Mouse (Mus musculus) erythroblast, embryonic 14.5 days (primary cell): Measurements from ENCODE around the gene Fjx1. TPM values are rescaled to one million over a fixed set of nuclear protein-coding genes. Genes with fewer than 3 reads are reported as not detected.

Experiments
- H3K27me3 ChIP-seq: 2 replicates; pipeline ENCODE4 v1.6.1; 2012; ENCODE audit warnings: inconsistent platforms; ENCODE audit not compliant: control insufficient read depth
- H3K36me3 ChIP-seq: 2 replicates; pipeline ENCODE4 v1.6.1; 2012; ENCODE audit warnings: mild to moderate bottlenecking, inconsistent platforms; ENCODE audit not compliant: control insufficient read depth
- H3K4me1 ChIP-seq: 2 replicates; pipeline ENCODE4 v1.6.1; 2012; ENCODE audit warnings: inconsistent platforms; ENCODE audit not compliant: control insufficient read depth
- H3K4me3 ChIP-seq: replicated peaks from 2 replicates; pipeline ENCODE3; 2012; ENCODE audit warnings: moderate library complexity, mild to moderate bottlenecking, inconsistent platforms
- H3K9me3 ChIP-seq: 2 replicates; pipeline ENCODE4 v1.6.1; 2012; ENCODE audit warnings: low read length, inconsistent platforms, mixed read lengths; ENCODE audit not compliant: control insufficient read depth
- GATA1 ChIP-seq: IDR thresholded peaks from 2 replicates; pipeline ENCODE4 v1.6.1; 2012; ENCODE audit warnings: low read length, inconsistent platforms, mixed read lengths
- TAL1 ChIP-seq: IDR thresholded peaks from 3 replicates; pipeline ENCODE4 v1.6.1; 2012; ENCODE audit warnings: low read length, inconsistent platforms, mixed read lengths
- polyA plus RNA-seq: library from polyadenylated mRNA; stranded (reverse); fragments of >175 nt; gene quantifications from 2 replicates; pipeline ENCODE4 v1.2.3, GENCODE M21; 2012

The Fjx1 gene
- polyA plus RNA-seq, 1 experiment, result not detected

DNA sequence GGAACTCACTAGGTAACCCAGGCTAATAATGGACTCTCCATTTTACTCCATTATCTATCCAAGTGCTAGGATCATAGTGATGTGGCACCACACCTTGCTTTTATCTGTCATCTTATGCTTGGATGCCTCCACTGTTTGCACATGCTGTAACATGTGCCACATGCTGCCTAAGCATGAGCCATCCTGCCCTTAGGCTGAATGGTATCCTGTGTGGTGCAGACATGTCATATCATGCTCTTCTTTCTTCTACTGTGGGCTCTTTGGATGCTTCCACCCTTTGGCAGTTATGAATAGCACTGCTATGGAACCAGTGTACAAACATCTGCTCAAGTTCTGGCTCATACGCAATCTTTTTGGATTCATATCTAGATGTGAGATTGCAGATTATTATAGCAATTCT, 18.4 kb downstream of the Fjx1 start:
- Histone ChIP-seq H3K36me3 (no peaks in the 10 kb centered on the region), H3K4me3 (no peak overlapping the region), H3K27me3 (no peaks in the 10 kb centered on the region), H3K9me3 (no peaks in the 10 kb centered on the region), H3K4me1 (no peaks in the 10 kb centered on the region)
- TF ChIP-seq TAL1 (no peak), GATA1 (no peak)

DNA sequence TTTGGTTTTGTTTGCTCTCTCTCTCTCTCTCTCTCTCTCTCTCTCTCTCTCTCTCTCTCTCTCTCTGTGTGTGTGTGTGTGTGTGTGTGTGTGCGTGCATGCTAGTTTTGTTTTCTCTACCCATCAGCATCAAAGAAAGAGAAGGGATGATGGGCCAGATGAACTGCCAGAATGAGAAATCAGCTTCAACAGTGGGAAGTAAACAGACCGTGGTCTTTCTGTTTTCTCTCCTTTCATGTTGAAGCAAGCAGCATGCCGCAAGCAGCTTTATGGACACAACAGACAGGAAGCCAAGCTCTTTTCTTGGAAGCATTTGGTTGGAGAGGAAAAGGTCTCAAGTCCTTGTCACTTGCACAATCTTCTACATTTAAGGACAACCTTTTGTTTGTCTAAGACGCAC, 21.2 kb downstream of the Fjx1 start:
- no peak overlapping the region for H3K4me3 ChIP-seq
- no peak for TF ChIP-seq TAL1
- TF ChIP-seq GATA1, result no peak

DNA sequence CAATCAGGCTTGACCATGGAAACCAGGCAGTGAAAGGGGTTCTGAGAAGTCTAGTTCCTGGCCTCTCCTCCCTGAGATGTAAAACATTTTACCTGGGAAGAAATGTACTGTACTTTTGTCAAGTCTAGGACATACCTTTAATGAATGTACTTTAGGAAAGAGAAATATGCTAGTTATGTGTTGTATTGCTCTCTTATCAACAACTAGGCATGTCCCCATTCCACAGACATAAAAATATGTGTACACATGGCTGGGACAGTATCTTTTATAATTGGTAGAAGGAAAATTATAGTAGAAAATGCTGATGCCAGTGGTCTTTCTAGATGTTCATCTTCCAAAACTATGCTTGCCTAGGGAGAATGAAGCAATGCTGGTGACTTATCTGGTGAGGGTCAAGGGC, 24.3 kb downstream of the Fjx1 start:
- Histone ChIP-seq H3K4me1 (no peaks in the 10 kb centered on the region), H3K27me3 (no peaks in the 10 kb centered on the region), H3K4me3 (no peak overlapping the region), H3K9me3 (no peaks in the 10 kb centered on the region), H3K36me3 (no peaks in the 10 kb centered on the region)
- no peak for TF ChIP-seq TAL1
- no peak for TF ChIP-seq GATA1

More for the DNA sequence above, 21.2 kb downstream of the Fjx1 start:
- Histone ChIP-seq H3K9me3 (no peaks in the 10 kb centered on the region), H3K36me3 (no peaks in the 10 kb centered on the region), H3K27me3 (no peaks in the 10 kb centered on the region), H3K4me1 (no peaks in the 10 kb centered on the region)

DNA sequence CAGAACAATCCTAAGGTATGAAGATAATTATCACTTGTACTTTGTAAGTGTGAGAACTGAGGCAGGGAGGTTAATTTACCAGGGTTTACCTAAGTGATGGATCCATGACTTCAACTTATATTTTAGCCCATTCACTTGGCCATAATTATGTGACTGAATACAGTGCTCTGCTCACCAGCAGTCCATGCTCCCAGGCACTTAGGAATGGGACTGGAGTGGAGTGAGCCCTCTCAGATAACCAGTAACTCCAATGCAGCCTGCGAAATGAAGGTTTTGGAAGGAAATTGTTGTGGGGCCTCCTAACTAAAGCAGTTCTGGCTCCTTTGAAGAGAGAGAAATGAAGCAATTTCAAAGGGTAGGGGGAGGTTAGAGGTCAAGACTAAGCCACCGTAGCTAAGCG, 25.9 kb downstream of the Fjx1 start:
- Histone ChIP-seq H3K36me3 (no peaks in the 10 kb centered on the region), H3K4me1 (no peaks in the 10 kb centered on the region), H3K27me3 (no peaks in the 10 kb centered on the region), H3K4me3 (no peak overlapping the region), H3K9me3 (no peaks in the 10 kb centered on the region)
- TF ChIP-seq TAL1 (no peak), GATA1 (no peak)

DNA sequence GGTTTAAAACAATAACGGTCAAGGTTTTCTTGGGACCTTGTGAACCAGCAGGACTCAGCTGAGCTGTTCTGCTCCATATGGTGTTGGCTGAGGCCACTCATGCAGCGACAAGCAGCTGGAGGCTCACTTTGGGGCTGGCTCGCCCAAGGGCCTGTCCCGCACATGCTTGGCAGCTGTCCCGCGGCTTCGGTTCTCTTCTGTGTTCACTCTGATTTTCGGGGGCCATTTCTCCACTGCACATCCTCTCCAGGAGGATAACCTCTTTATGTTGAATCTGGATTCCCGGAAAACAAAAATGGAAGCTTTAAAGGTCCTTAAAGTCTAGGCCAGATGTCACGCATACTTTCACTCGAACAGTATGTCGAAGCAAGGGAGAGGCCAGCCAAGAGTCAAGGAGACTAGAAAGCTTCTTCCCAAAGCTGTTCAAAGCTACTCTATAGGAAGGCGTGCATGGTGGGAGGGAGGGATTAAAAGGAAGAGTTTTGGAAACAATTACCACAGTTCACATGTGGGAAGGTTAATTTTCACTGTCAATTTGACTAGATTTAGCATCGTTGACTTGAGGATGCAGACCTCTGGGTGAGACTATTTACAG, 36.1 kb downstream of the Fjx1 start:
- H3K9me3 ChIP-seq, result no peaks in the 10 kb centered on the region
- no peak for TF ChIP-seq GATA1
- no peak for TF ChIP-seq TAL1
- no peak overlapping the region for H3K4me3 ChIP-seq
- H3K36me3 ChIP-seq, result no peaks in the 10 kb centered on the region
- no peaks in the 10 kb centered on the region for H3K27me3 ChIP-seq
- no peaks in the 10 kb centered on the region for H3K4me1 ChIP-seq

DNA sequence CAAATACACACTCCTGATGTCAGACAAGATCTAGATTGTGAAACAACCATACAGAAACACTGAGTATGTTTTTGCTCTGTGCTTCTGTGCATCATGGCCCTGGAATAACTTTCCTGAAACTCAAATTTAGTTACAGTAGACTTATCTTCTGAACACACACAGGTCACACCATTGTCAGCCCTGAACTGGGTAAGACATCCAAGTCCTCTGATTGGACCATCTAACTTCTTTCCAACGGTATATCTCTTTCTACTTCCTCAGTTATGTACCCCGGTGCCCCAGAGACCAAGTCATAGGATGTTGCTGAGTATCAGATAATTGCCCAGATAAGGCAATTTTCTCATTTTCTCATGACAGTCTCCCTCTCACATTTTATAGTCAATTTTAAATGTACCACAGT, 39.6 kb downstream of the Fjx1 start:
- H3K4me3 ChIP-seq, result no peak overlapping the region
- no peaks in the 10 kb centered on the region for H3K36me3 ChIP-seq
- TF ChIP-seq GATA1 (no peak), TAL1 (no peak)
- H3K4me1 ChIP-seq, result no peaks in the 10 kb centered on the region
- no peaks in the 10 kb centered on the region for H3K9me3 ChIP-seq
- H3K27me3 ChIP-seq, result no peaks in the 10 kb centered on the region

DNA sequence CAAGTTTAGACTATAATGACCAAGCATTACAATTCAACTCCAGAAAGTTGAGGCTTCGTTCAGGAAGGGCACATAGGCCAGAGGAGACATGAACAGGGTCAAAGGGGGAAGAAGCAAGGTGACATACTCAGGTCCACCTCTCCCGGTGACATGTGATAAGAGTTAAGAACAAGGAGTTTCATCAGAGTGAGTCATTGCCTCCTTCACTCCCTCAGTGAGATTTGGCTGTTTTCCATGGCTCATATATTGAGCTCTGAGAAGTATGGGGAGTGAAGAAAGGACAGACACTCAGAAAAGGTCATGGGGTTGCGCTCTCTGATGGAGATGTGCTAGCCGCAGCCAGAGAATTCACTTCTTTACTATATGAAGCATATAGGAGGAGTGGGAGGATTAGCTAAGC, 41.7 kb downstream of the Fjx1 start:
- no peak for TF ChIP-seq GATA1
- TF ChIP-seq TAL1, result no peak

DNA sequence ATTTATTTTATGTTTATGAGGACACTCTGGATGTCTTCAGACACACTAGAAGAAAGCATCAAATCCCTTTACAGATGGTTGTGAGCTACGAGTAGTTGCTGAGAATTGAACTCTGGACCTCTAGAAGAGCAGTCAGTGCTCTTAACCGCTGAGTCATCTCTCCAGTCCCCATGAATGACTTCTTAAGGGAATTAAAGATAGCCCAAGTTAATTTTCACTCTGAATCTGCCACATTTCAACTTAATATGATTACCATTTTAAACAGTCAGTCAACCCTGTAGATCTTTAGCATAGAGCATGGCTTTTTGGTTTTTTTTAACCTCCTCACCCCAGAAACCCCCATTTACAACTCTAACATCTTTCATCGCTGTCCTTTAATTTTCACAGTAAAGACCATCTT, 42.6 kb downstream of the Fjx1 start:
- no peaks in the 10 kb centered on the region for H3K9me3 ChIP-seq
- H3K4me3 ChIP-seq, result no peak overlapping the region
- TF ChIP-seq TAL1 (no peak), GATA1 (no peak)
- H3K36me3 ChIP-seq, result no peaks in the 10 kb centered on the region
- H3K4me1 ChIP-seq, result no peaks in the 10 kb centered on the region
- no peaks in the 10 kb centered on the region for H3K27me3 ChIP-seq

More for the DNA sequence above, 41.7 kb downstream of the Fjx1 start:
- H3K36me3 ChIP-seq, result no peaks in the 10 kb centered on the region
- H3K4me1 ChIP-seq, result no peaks in the 10 kb centered on the region
- H3K4me3 ChIP-seq, result no peak overlapping the region
- H3K27me3 ChIP-seq, result no peaks in the 10 kb centered on the region
- no peaks in the 10 kb centered on the region for H3K9me3 ChIP-seq

DNA sequence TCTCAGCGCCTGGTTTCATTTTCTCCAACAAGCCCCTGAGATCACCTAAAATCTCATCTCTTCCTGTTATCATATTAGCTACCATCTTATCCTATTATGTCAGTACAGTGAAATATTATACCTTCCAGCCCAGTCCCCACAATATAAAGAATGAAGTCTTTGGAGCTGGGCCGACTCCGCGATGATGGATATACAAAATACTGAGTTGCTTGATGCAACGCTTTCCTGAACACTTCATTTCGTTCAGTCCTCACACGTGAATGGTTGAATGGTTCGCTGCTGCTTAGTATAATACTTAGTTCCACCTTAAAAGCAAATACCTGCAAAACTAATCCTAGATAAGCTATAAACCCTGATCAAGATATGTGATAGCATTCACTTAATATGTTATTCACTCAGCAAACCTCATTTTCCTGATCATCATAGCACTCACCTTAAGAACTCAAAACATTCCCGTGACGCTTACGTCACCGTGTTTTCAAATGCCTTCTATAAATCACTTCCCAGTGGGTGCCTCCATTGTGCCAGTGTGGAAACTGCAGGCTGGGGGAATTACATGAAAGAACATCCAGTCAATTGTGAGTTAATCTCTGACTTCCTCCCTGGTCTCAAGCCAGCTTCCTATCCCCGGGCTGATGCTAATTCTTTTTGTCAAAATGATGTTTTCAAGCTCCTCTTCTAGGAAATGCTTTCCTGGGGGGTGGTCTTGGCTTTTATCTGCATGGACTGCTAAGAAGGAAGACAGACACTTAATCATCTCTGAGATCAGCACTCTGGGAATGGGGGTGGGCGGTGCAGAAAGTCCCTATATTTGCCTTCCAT, 44.7 kb downstream of the Fjx1 start, which contains the start of gene Trim44:
Gene Trim44 (minus strand): TSS at position 466 of the 822 bp plus-strand sequence.
- Histone ChIP-seq H3K4me3 (no peak within 1 kb of the TSS), H3K27me3 (no peaks in the 10 kb centered on the region)
- TF ChIP-seq GATA1, result no peak
- no peak for TF ChIP-seq TAL1

More for the DNA sequence above, 44.7 kb downstream of the Fjx1 start, which contains the start of gene Trim44:
- H3K4me1 ChIP-seq, result no peaks in the 10 kb centered on the region
- no peaks in the 10 kb centered on the region for H3K36me3 ChIP-seq
- H3K9me3 ChIP-seq, result no peaks in the 10 kb centered on the region
